Mouse (Mus musculus): ENCODE data around the gene M6pr.
A peak's percentile ranks its signal among the peaks of the same experiment; 100 is the strongest.

The M6pr gene

GRCm38 (mm10) chr6:122308505-122309393 is at the start of gene M6pr:
M6pr (plus strand) TSS chr6:122308720.
- DNase-seq (ENCODE audit: low spot score), result peak; percentile 99

- DNase-seq (ENCODE audit: low spot score), result no peak
These were observed 46.0 kb upstream of the M6pr start for GRCm38 (mm10) chr6:122262543-122262942.

DNA sequence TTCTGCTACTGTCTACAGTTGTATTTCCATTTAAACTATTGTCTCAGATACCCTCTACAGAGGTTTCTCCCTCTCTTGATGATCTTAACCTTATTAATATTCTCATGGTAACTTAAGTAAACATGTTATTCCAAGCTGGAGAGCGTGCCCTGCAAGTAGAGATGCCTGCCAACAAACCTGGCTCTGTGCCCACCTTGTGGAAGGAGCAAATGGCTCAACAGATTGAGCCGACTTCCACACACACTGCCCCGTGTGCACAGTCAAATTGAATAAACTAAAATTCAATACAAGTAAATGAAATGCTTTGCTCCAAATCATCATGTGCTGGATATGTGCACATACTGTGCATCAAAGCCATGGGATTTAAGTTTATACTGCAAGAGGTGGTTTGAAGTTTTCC is 40.0 kb upstream of the M6pr start:
- peak; percentile 30 for DNase-seq (ENCODE audit: low spot score)

DNA sequence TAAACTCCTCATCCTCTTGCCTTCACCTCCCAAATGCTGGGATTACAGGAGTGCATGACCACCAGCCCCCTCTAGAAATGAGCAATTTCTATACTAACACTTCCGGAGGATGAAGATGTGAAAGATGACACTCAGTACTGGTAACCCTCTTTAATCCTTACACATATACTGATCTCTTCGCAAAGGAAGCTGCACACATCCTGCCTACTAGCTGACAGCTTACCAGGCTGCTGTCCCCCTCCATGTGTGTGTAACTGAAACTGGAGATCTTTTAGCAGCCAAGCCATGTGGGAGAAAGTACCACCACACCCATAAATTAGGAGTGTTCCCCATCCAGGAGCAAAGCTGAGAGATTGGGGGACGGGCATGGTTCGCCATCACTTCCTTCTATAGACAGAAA is 39.4 kb upstream of the M6pr start:
- DNase-seq (ENCODE audit: low spot score), result no peak

GRCm38 (mm10) chr6:122270152-122270551 is 38.4 kb upstream of the M6pr start:
- DNase-seq (ENCODE audit: low spot score), result no peak

DNA sequence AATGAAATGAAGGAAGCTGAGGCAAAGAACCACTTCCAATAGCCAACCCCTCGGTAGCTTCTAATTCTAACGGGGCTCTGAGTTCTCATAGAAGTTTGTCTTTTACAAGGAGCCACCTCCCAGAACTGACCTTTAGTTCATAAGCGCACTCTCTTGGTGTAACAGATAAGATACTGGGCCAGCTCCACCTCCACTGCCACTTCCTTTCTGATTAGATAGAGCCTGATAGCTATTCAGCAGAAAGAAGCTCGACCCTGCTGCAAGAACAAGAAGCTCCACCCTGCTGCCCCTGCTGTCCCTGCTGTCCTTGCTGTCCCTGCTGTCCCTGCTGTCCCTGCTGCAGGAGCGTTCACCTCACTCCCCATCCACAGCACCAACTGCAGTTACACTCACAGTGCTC is 34.0 kb upstream of the M6pr start:
- no peak for DNase-seq (ENCODE audit: low spot score)

DNA sequence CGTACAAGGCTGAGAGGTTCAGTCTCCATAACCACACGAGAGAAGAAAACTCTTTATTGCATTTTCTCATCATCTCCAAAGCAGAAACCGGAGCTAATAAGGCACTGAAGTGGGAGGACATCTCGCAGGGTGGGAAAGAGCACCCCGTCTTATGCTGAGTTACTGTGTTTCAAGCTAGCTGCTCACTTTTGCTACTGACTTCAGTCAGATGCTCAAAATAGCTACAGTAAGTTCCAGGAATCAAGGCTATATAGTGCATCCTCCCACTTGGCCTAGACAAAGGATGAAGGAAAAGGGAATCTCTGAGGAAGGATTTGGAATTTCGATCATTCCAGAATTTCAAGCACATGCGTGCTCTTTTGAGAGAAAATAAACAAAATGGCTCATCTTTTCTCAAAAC is 32.0 kb upstream of the M6pr start:
- no peak for DNase-seq (ENCODE audit: low spot score)

- no peak for DNase-seq (ENCODE audit: low spot score)
These were observed 25.7 kb upstream of the M6pr start, which contains the start of gene Klrg1 for GRCm38 (mm10) chr6:122282782-122283181. Klrg1 (minus strand) TSS chr6:122282882.

GRCm38 (mm10) chr6:122283429-122283828 is 25.1 kb upstream of the M6pr start:
- DNase-seq (ENCODE audit: low spot score), result no peak

- no peak for DNase-seq (ENCODE audit: low spot score)
These were observed 24.2 kb upstream of the M6pr start for GRCm38 (mm10) chr6:122284304-122284703.

DNA sequence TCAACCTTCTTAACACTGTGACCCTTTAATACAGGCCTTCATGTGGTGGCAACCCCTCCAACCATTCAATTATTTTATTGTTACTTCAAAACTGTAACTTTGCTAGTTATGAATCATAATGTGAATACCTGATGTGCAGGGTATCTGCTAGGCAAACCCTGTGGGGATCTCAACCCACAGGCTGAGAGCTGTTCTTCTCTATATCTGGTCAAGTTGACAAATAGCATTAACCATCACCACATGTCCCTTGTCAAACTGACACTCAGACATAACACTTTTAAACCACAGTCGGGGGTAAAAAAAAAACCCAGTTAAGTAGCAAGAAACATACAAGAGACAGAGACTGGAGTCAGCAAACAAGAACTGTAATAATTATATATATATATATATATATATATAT is 23.7 kb upstream of the M6pr start:
- DNase-seq (ENCODE audit: low spot score), result no peak

DNA sequence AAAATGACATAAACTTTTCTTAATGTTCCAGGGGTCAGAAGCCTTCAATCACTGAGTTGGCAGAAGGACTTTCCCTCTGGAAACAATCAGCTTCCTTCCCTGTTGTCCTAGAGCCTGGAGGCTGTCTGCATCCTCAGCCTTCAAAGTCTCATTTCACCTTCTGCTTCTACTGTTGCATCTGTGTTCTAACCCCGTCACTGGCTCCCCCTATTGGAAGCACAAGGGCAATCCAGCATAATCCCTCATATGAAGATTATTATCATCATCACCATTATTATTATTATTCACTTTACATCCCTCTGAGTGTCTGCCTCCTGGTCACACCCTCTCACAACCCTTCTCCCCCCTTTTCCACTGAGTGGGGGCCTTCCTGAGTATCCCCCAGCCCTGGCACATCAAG is 20.3 kb upstream of the M6pr start:
- DNase-seq (ENCODE audit: low spot score), result no peak

- DNase-seq (ENCODE audit: low spot score), result no peak
These were observed 19.2 kb upstream of the M6pr start for GRCm38 (mm10) chr6:122289313-122289712.

DNA sequence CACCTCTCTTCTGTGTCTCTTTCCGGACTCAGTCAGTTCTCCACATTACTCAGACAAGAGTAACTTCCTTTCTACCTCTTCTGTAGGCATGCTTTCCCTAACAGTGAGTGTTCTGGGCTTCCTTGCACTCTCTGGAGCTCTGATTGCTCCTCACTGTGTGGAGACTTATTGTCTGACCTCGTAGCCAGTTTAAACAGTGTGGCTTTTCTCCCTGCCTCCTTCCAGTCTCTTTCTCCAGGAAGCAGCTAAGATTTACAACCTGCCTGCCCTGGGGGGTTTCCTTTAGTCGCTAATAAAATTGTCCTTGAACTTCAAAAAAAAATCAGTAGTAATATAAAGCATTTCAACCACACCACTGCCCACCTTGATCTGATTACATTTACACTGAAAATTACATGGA is 18.3 kb upstream of the M6pr start:
- DNase-seq (ENCODE audit: low spot score), result no peak

DNA sequence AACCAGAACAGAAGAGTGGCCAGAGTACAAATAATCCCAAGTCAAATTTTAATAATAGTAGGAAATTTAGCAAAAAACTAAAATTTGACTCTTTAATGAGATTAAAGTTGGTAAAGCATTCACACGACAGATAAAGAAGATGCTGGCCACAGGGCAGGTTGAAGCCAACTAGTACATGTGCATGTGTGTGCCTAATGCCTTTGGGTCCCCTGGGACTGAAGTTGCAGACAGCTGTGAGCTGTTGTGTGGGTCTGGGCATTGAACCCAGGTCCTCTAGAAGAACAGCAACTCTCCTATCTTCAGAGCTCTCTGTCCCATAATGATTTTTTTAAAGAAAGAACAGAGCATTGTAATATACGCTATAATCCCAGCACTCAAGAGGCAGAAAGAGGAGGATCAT is 17.3 kb upstream of the M6pr start:
- no peak for DNase-seq (ENCODE audit: low spot score)

GRCm38 (mm10) chr6:122291735-122292134 is 16.8 kb upstream of the M6pr start:
- DNase-seq (ENCODE audit: low spot score), result no peak

- DNase-seq (ENCODE audit: low spot score), result no peak
These were observed 16.3 kb upstream of the M6pr start for GRCm38 (mm10) chr6:122292184-122292583.

- DNase-seq (ENCODE audit: low spot score), result no peak
These were observed 15.4 kb upstream of the M6pr start for GRCm38 (mm10) chr6:122293121-122293520.

DNA sequence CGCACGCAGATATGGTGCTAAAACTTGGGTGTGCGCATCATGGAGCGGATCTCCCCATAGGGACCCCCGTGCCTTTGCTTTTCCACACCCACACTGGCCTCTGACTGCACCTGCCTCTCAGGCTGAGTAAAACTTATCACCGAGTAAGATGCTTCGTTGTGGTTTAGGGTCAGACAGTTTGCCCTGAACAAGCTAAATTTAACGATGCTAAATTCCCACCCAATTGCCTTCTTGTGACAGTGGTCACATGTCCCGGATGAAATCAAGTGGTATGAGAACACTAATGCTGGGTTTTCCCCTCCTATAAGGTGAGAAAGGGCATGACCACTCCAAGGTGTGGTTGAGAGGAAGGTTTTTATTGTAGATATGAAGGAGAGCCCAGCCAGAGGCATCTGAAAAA is 14.7 kb upstream of the M6pr start:
- no peak for DNase-seq (ENCODE audit: low spot score)

- DNase-seq (ENCODE audit: low spot score), result no peak
These were observed 14.2 kb upstream of the M6pr start for GRCm38 (mm10) chr6:122294290-122294689.

- no peak for DNase-seq (ENCODE audit: low spot score)
These were observed 13.3 kb upstream of the M6pr start for GRCm38 (mm10) chr6:122295242-122295641.

- DNase-seq (ENCODE audit: low spot score), result no peak
These were observed 11.6 kb upstream of the M6pr start for GRCm38 (mm10) chr6:122296918-122297278.

DNA sequence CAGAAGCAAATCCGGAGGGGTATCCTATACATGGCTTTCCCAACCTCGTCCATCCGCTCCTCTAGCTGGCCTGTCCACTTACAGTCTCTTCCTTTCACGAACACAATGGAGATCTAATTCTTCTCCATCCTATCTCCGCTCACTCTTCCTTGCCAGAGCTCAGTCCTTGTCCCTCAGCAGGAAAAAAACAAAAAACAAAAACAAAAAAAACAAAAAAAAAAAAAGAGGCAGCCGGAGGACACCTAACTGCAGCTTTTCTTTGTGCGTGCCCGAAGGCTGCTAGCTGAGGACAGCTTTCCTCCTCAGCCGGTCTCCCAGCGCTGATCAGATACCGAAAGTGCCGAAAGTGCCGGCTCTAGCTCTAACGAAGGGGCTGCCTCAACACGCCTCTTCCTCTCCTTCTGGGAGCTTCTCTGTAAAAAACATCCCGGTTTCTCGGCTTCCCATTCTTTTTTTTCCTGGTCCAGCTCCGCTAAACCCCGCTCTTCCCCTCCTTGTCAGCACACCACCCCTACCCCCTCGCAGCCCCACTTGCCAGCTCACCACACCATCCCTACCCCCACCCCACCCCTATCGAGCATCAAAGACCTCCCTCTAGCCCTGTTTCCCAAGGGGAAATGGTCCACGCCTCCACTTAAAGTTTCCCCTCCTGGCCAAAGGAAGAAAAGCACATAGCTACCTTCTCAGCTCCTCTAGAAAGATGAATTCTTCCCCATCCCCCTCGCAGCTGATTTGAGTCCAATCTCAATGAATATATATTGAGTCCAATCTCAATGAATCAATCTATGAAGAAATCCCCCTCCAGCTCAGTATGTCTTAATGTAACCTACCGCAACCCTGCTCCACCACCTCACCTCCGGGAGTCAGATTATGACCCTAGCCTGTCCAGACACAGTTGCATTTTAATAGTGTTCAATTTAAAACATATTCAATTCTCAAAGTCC is 11.0 kb upstream of the M6pr start:
- no peak for DNase-seq (ENCODE audit: low spot score)
